Mouse (Mus musculus): ENCODE measurements around the gene Kansl1. TPM values are rescaled to one million over a fixed set of nuclear protein-coding genes. Genes with fewer than 3 reads are reported as not detected.

The Kansl1 gene
- polyA plus RNA-seq, 1 experiment from 2014 or later, result 29.9 TPM

Small RNAs within 50 kb of the gene (microRNA-seq; reads per million reads assigned to microRNA genes)
- not detected for gene Gm47315

Other genes with a start within 250 kb of the Kansl1 start
- gene Mapt, start 237.5 kb downstream of the Kansl1 start, polyA plus RNA-seq (2014; fragmentation: Nextera tagmentation; extraction: Ambion mirVana), result 4.7 and 5.0 TPM in 2 replicates
- gene Cdc27, start 81.8 kb upstream of the Kansl1 start, polyA plus RNA-seq (2014; fragmentation: Nextera tagmentation; extraction: Ambion mirVana), result 39.9 and 55.5 TPM in 2 replicates
- 1.2 and 1.8 TPM in 2 replicates for gene Myl4, start 81.8 kb upstream of the Kansl1 start, polyA plus RNA-seq (2014; fragmentation: Nextera tagmentation; extraction: Ambion mirVana)
- gene Itgb3, start 139.1 kb upstream of the Kansl1 start, polyA plus RNA-seq (2014; fragmentation: Nextera tagmentation; extraction: Ambion mirVana), result 0.80 and 0.85 TPM in 2 replicates
- gene Gm11639, start 216.8 kb upstream of the Kansl1 start, polyA plus RNA-seq (2014; fragmentation: Nextera tagmentation; extraction: Ambion mirVana), result 0.08 TPM in 1 of 2 replicates, not detected in the other

All from kidney, embryonic 14.5 days (tissue).